Mouse (Mus musculus): ENCODE data around the gene Pld5. TPM values are rescaled to one million over a fixed set of nuclear protein-coding genes. Genes with fewer than 3 reads are reported as not detected.
"Not testable (repeated sequence)": the region's sequence is repeated elsewhere in the genome, so short reads cannot be mapped to it uniquely, and the experiment has no call there.

Gene Pld5
- polyA plus RNA-seq, 1 experiment from 2014 or later = 0.80 TPM

- not testable (repeated sequence) for H3K9ac ChIP-seq; ATAC-seq; H3K27me3 ChIP-seq; H3K4me3 ChIP-seq; H3K4me1 ChIP-seq; H3K36me3 ChIP-seq (ENCODE audit: poor library complexity, severe bottlenecking); H3K4me2 ChIP-seq; H3K9me3 ChIP-seq (replicated peaks); H3K27ac ChIP-seq
- 97% methylated on average over 7 of the region's 7 CpGs for WGBS
Observed at GRCm38 (mm10) chr1:175979014-175979413, 296.1 kb downstream of the Pld5 start, which contains the start of gene Rbm8a2. Gene Rbm8a2 (minus strand): TSS chr1:175979114.

- H3K4me1 ChIP-seq = no peaks in the 10 kb centered on the region
- H3K9me3 ChIP-seq (replicated peaks) = no peaks in the 10 kb centered on the region
- no peaks in the 10 kb centered on the region for H3K27me3 ChIP-seq
- WGBS = 51% methylated on average over 5 of the region's 5 CpGs
- H3K9ac ChIP-seq = no peak overlapping the region
- no peak overlapping the region for H3K4me3 ChIP-seq
- H3K36me3 ChIP-seq (ENCODE audit: poor library complexity, severe bottlenecking) = no peaks in the 10 kb centered on the region
- H3K27ac ChIP-seq = no peak overlapping the region
- ATAC-seq = no peak
- H3K4me2 ChIP-seq = no peak overlapping the region
Observed at GRCm38 (mm10) chr1:175970710-175971109, 304.4 kb downstream of the Pld5 start.

- Histone ChIP-seq H3K9me3 (replicated peaks) (no peaks in the 10 kb centered on the region), H3K4me2 (no peak overlapping the region), H3K4me3 (no peak overlapping the region), H3K9ac (no peak overlapping the region), H3K36me3 (ENCODE audit: poor library complexity, severe bottlenecking) (no peaks in the 10 kb centered on the region), H3K27ac (no peak overlapping the region), H3K4me1 (no peaks in the 10 kb centered on the region), H3K27me3 (no peaks in the 10 kb centered on the region)
- 89% methylated on average over 5 of the region's 5 CpGs for WGBS
- ATAC-seq = no peak
Observed at GRCm38 (mm10) chr1:175967004-175967745, 307.9 kb downstream of the Pld5 start.

GRCm38 (mm10) chr1:175961786-175962185 lies 313.3 kb downstream of the Pld5 start:
- Histone ChIP-seq H3K36me3 (ENCODE audit: poor library complexity, severe bottlenecking) (no peaks in the 10 kb centered on the region), H3K9ac (no peak overlapping the region), H3K4me2 (no peak overlapping the region), H3K9me3 (replicated peaks) (no peaks in the 10 kb centered on the region), H3K4me3 (no peak overlapping the region), H3K4me1 (no peaks in the 10 kb centered on the region), H3K27me3 (no peaks in the 10 kb centered on the region), H3K27ac (no peak overlapping the region)
- ATAC-seq = no peak
- 89% methylated on average over 2 of the region's 2 CpGs for WGBS

- Histone ChIP-seq H3K36me3 (ENCODE audit: poor library complexity, severe bottlenecking) (no peaks in the 10 kb centered on the region), H3K4me1 (no peaks in the 10 kb centered on the region), H3K4me2 (no peak overlapping the region), H3K27me3 (no peaks in the 10 kb centered on the region), H3K9me3 (replicated peaks) (no peaks in the 10 kb centered on the region), H3K27ac (no peak overlapping the region), H3K9ac (no peak overlapping the region), H3K4me3 (no peak overlapping the region)
- no peak for ATAC-seq
- 89% methylated on average over 2 of the region's 2 CpGs for whole genome bisulfite sequencing
Observed at GRCm38 (mm10) chr1:175950851-175951250, 324.3 kb downstream of the Pld5 start.

- no peak overlapping the region for H3K4me2 ChIP-seq
- no peaks in the 10 kb centered on the region for H3K27me3 ChIP-seq
- no peaks in the 10 kb centered on the region for H3K9me3 ChIP-seq (replicated peaks)
- H3K9ac ChIP-seq = no peak overlapping the region
- H3K4me1 ChIP-seq = no peaks in the 10 kb centered on the region
- H3K4me3 ChIP-seq = no peak overlapping the region
- H3K36me3 ChIP-seq (ENCODE audit: poor library complexity, severe bottlenecking) = no peaks in the 10 kb centered on the region
- no peak overlapping the region for H3K27ac ChIP-seq
- ATAC-seq = no peak
- WGBS = 85% methylated on average over 3 of the region's 3 CpGs
Observed at GRCm38 (mm10) chr1:175950421-175950820, 324.7 kb downstream of the Pld5 start.

- Histone ChIP-seq H3K9ac (no peak overlapping the region), H3K36me3 (ENCODE audit: poor library complexity, severe bottlenecking) (no peaks in the 10 kb centered on the region), H3K4me2 (no peak overlapping the region), H3K9me3 (replicated peaks) (no peaks in the 10 kb centered on the region), H3K4me1 (no peaks in the 10 kb centered on the region), H3K27me3 (no peaks in the 10 kb centered on the region), H3K4me3 (no peak overlapping the region), H3K27ac (no peak overlapping the region)
- 78% methylated on average over 4 of the region's 4 CpGs for WGBS
- ATAC-seq = no peak
Observed at GRCm38 (mm10) chr1:175946718-175947315, 328.3 kb downstream of the Pld5 start.

- H3K9ac ChIP-seq = no peak overlapping the region
- no peak for ATAC-seq
- no peaks in the 10 kb centered on the region for H3K36me3 ChIP-seq (ENCODE audit: poor library complexity, severe bottlenecking)
- no peaks in the 10 kb centered on the region for H3K27me3 ChIP-seq
- H3K4me1 ChIP-seq = no peaks in the 10 kb centered on the region
- no peak overlapping the region for H3K4me2 ChIP-seq
- H3K4me3 ChIP-seq = no peak overlapping the region
- 95% methylated on average over 7 of the region's 7 CpGs for WGBS
- H3K9me3 ChIP-seq (replicated peaks) = no peaks in the 10 kb centered on the region
- H3K27ac ChIP-seq = no peak overlapping the region
Observed at GRCm38 (mm10) chr1:175943168-175943567, 331.9 kb downstream of the Pld5 start.

GRCm38 (mm10) chr1:175938731-175939130 lies 336.4 kb downstream of the Pld5 start:
- Histone ChIP-seq H3K9me3 (replicated peaks) (no peaks in the 10 kb centered on the region), H3K27me3 (no peaks in the 10 kb centered on the region), H3K4me2 (no peak overlapping the region), H3K4me1 (no peaks in the 10 kb centered on the region), H3K36me3 (ENCODE audit: poor library complexity, severe bottlenecking) (no peaks in the 10 kb centered on the region), H3K9ac (no peak overlapping the region), H3K4me3 (no peak overlapping the region), H3K27ac (no peak overlapping the region)
- 74% methylated on average over 3 of the region's 3 CpGs for WGBS
- ATAC-seq = no peak

- Histone ChIP-seq H3K9me3 (replicated peaks) (no peaks in the 10 kb centered on the region), H3K27ac (no peak overlapping the region), H3K4me2 (peak overlapping the region; percentile 50), H3K27me3 (no peaks in the 10 kb centered on the region), H3K4me1 (no peaks in the 10 kb centered on the region), H3K36me3 (ENCODE audit: poor library complexity, severe bottlenecking) (no peaks in the 10 kb centered on the region), H3K4me3 (no peak overlapping the region), H3K9ac (no peak overlapping the region)
- peak; percentile 89 for ATAC-seq
- WGBS = 10% methylated on average over 11 of the region's 11 CpGs
Observed at GRCm38 (mm10) chr1:175936282-175936737, 338.8 kb downstream of the Pld5 start.

GRCm38 (mm10) chr1:175931391-175931790 lies 343.7 kb downstream of the Pld5 start:
- Histone ChIP-seq H3K9me3 (replicated peaks) (no peaks in the 10 kb centered on the region), H3K9ac (no peak overlapping the region), H3K27me3 (no peaks in the 10 kb centered on the region), H3K4me1 (no peaks in the 10 kb centered on the region), H3K27ac (no peak overlapping the region), H3K36me3 (ENCODE audit: poor library complexity, severe bottlenecking) (no peaks in the 10 kb centered on the region), H3K4me3 (no peak overlapping the region), H3K4me2 (no peak overlapping the region)
- 94% methylated on average over 5 of the region's 5 CpGs for WGBS
- no peak for ATAC-seq

GRCm38 (mm10) chr1:175923848-175924787 lies 351.0 kb downstream of the Pld5 start:
- no peaks in the 10 kb centered on the region for H3K36me3 ChIP-seq (ENCODE audit: poor library complexity, severe bottlenecking)
- no peak overlapping the region for H3K4me2 ChIP-seq
- H3K4me3 ChIP-seq = no peak overlapping the region
- H3K9me3 ChIP-seq (replicated peaks) = no peaks in the 10 kb centered on the region
- ATAC-seq = peak; percentile 66
- WGBS = 46% methylated on average over 7 of the region's 7 CpGs
- H3K27ac ChIP-seq = no peak overlapping the region
- no peaks in the 10 kb centered on the region for H3K27me3 ChIP-seq
- H3K4me1 ChIP-seq = no peaks in the 10 kb centered on the region
- no peak overlapping the region for H3K9ac ChIP-seq

Data from forebrain, embryonic 13.5 days (tissue).